Mouse (Mus musculus) c-Kit-negative CD71-positive TER-119-positive erythroid progenitor cells, embryonic 14.5 days (primary cell): ENCODE measurements at regions not wholly inside any gene's neighbourhood (a gene's known extent, or its start where the extent isn't known, plus 50 kb on each side); places are given as distances from the start of the nearest gene placed in this dataset.

Source experiments
- DNase-seq: peaks from one replicate; pipeline ENCODE4 v3.0.0-alpha.2; 2013; ENCODE audit warnings: low read depth, low spot score

- no peak for DNase-seq
Observed at GRCm38 (mm10) chr11:20929426-20929825, 98.6 kb upstream of the Lgalsl start.

GRCm38 (mm10) chr11:20930045-20930444 lies 99.2 kb upstream of the Lgalsl start:
- DNase-seq, result no peak

- no peak for DNase-seq
Observed at GRCm38 (mm10) chr11:20930573-20930972, 99.7 kb upstream of the Lgalsl start.

GRCm38 (mm10) chr11:20934191-20935062 lies 103.6 kb upstream of the Lgalsl start:
- DNase-seq, result no peak

- no peak for DNase-seq
Observed at GRCm38 (mm10) chr11:20935063-20935370, 104.2 kb upstream of the Lgalsl start.

- DNase-seq, result no peak
Observed at GRCm38 (mm10) chr11:20935910-20936309, 105.1 kb upstream of the Lgalsl start.

GRCm38 (mm10) chr11:20936996-20937395 lies 106.1 kb upstream of the Lgalsl start:
- no peak for DNase-seq

GRCm38 (mm10) chr11:20937942-20938341 lies 107.1 kb upstream of the Lgalsl start:
- DNase-seq, result no peak

GRCm38 (mm10) chr11:20939644-20940043 lies 108.8 kb upstream of the Lgalsl start:
- no peak for DNase-seq

GRCm38 (mm10) chr11:20941546-20941945 lies 110.7 kb upstream of the Lgalsl start:
- DNase-seq, result no peak

- no peak for DNase-seq
Observed at GRCm38 (mm10) chr11:20955561-20955960, 124.7 kb upstream of the Lgalsl start.

GRCm38 (mm10) chr11:20957766-20958165 lies 126.9 kb upstream of the Lgalsl start:
- no peak for DNase-seq

GRCm38 (mm10) chr11:20958233-20958632 lies 127.4 kb upstream of the Lgalsl start:
- DNase-seq, result no peak

- DNase-seq, result no peak
Observed at GRCm38 (mm10) chr11:20960066-20960465, 129.2 kb upstream of the Lgalsl start.

- DNase-seq, result no peak
Observed at GRCm38 (mm10) chr11:20960750-20961149, 129.9 kb upstream of the Lgalsl start.

GRCm38 (mm10) chr11:20961626-20962025 lies 129.5 kb upstream of the Peli1 start:
- DNase-seq, result no peak

GRCm38 (mm10) chr11:20965575-20966239 lies 125.4 kb upstream of the Peli1 start:
- DNase-seq, result no peak

GRCm38 (mm10) chr11:20967321-20967984 lies 123.6 kb upstream of the Peli1 start:
- no peak for DNase-seq

- DNase-seq, result no peak
Observed at GRCm38 (mm10) chr11:20968341-20968740, 122.8 kb upstream of the Peli1 start.

- DNase-seq, result no peak
Observed at GRCm38 (mm10) chr11:20973141-20973540, 118.0 kb upstream of the Peli1 start.

GRCm38 (mm10) chr11:20981588-20981987 lies 109.5 kb upstream of the Peli1 start:
- DNase-seq, result no peak

- DNase-seq, result no peak
Observed at GRCm38 (mm10) chr11:20982010-20982409, 109.1 kb upstream of the Peli1 start.

- DNase-seq, result no peak
Observed at GRCm38 (mm10) chr11:20982500-20982899, 108.6 kb upstream of the Peli1 start.
